17 mouse cellular contexts compared by ENCODE assay signal in the genomic region with DNA sequence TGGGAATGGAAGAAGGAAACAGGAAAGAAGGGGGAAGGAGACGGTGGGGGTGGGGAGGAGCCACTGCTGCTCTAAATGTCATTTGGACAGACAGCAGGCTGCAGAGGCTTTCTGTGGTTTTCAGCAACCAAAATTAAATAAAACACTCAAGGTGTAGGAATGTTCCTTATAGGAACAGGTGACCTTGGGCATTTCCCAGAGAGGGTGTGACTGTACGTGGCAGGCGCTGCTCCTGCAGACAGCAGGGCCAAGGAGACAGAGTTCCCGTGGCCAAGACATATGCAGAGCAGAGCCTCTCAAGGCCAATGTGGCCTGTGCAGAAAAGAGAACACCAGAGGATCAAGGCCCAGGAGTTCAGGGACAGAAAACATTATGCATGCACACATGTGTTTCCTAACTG.
DNase-seq lines count a peak whose midpoint lies in the region; ATAC-seq and TF ChIP-seq lines count a peak whose summit lies in the region.
"Had no signal": no experiment of that assay in that cellular context is flagged by ENCODE, and none has a peak within 500 bp of the region (broad histone marks: within the 10 kb centered on the region; RNA-seq: fewer than 3 reads in every experiment).

No protein-coding gene starts in this region.

- no peak for TF ChIP-seq CTCF in stomach, postnatal 0 days (IDR thresholded peaks at IDR 0.05; ENCODE audit: low read depth)
- no peak for TF ChIP-seq CTCF in forebrain, postnatal 0 days (IDR thresholded peaks at IDR 0.05; ENCODE audit: low read depth)

- H3K27ac ChIP-seq in hindbrain, embryonic 12.5 days = 0 out of 2 replicates have a peak overlapping the region, but pooled peaks have one; percentile 30
- no peak overlapping the region for H3K27ac ChIP-seq in hindbrain, embryonic 11.5 days (ENCODE audit: low read depth, low read length)
- no peak overlapping the region for H3K27ac ChIP-seq in stomach, embryonic 16.5 days (ENCODE audit: low read length)
- no peak overlapping the region for H3K27ac ChIP-seq in stomach, postnatal 0 days (replicated peaks)
- H3K27ac ChIP-seq in forebrain, postnatal 0 days (ENCODE audit: low read depth, low read length) = peak overlapping the region; percentile 71
- H3K27ac ChIP-seq: embryonic facial prominence, embryonic 13.5 days; heart, embryonic 13.5 days; kidney, embryonic 15.5 days; limb, embryonic 10.5 days had no signal

- no peak for ATAC-seq in hindbrain, embryonic 12.5 days (ENCODE audit: low FRiP score)
- no peak for ATAC-seq in hindbrain, embryonic 11.5 days (ENCODE audit: low FRiP score)
- 0 out of 2 replicates have a peak, but pooled peaks have one; percentile 58 for ATAC-seq in stomach, embryonic 16.5 days (ENCODE audit: insufficient read depth, low FRiP score)
- no peak for ATAC-seq in stomach, postnatal 0 days (ENCODE audit: low FRiP score, low TSS enrichment)
- ATAC-seq in forebrain, postnatal 0 days = peak; percentile 28; the same call in 1 of the 2 replicates
- no peak for ATAC-seq in granulocyte monocyte progenitor cell, adult 5-6 weeks (replicated peaks; ENCODE audit: poor library complexity, severe bottlenecking)
- ATAC-seq: intestine, embryonic 16.5 days had no signal

- 73% methylated on average over 4 of the region's 4 CpGs for WGBS in hindbrain, embryonic 12.5 days
- 75% methylated on average over 4 of the region's 4 CpGs for WGBS in hindbrain, embryonic 11.5 days
- WGBS in stomach, embryonic 16.5 days = 59% methylated on average over 4 of the region's 4 CpGs
- 55% methylated on average over 4 of the region's 4 CpGs for whole genome bisulfite sequencing in stomach, postnatal 0 days
- WGBS in forebrain, postnatal 0 days = 56% methylated on average over 4 of the region's 4 CpGs

- no peak overlapping the region for H3K4me3 ChIP-seq in hindbrain, embryonic 12.5 days
- no peak overlapping the region for H3K4me3 ChIP-seq in hindbrain, embryonic 11.5 days (ENCODE audit: low read depth, low read length)
- no peak overlapping the region for H3K4me3 ChIP-seq in stomach, embryonic 16.5 days (replicated peaks; ENCODE audit: low read length)
- no peak overlapping the region for H3K4me3 ChIP-seq in stomach, postnatal 0 days (ENCODE audit: low read depth, low read length)
- no peak overlapping the region for H3K4me3 ChIP-seq in forebrain, postnatal 0 days (ENCODE audit: low read depth, low read length)
- H3K4me3 ChIP-seq: embryonic facial prominence, embryonic 13.5 days; heart, embryonic 13.5 days; kidney, embryonic 15.5 days; limb, embryonic 10.5 days had no signal

- peaks cover 7% of the 10 kb centered on the region; the same call in 1 of the 2 replicates for H3K4me1 ChIP-seq in hindbrain, embryonic 12.5 days
- no peaks in the 10 kb centered on the region for H3K4me1 ChIP-seq in hindbrain, embryonic 11.5 days (replicated peaks; ENCODE audit: control insufficient read depth, insufficient read depth, low read length)
- H3K4me1 ChIP-seq in stomach, embryonic 16.5 days (ENCODE audit: control insufficient read depth, insufficient read depth, low read length) = no peaks in the 10 kb centered on the region
- H3K4me1 ChIP-seq in stomach, postnatal 0 days (replicated peaks; ENCODE audit: control insufficient read depth, insufficient read depth) = no peaks in the 10 kb centered on the region
- peaks cover 10% of the 10 kb centered on the region; the same call in 1 of the 2 replicates for H3K4me1 ChIP-seq in forebrain, postnatal 0 days (ENCODE audit: insufficient read depth)
- H3K4me1 ChIP-seq: embryonic facial prominence, embryonic 13.5 days; heart, embryonic 13.5 days; kidney, embryonic 15.5 days; limb, embryonic 10.5 days had no signal

- no peak overlapping the region for H3K9ac ChIP-seq in hindbrain, embryonic 12.5 days
- H3K9ac ChIP-seq in hindbrain, embryonic 11.5 days (ENCODE audit: low read depth, low read length) = no peak overlapping the region
- no peak overlapping the region for H3K9ac ChIP-seq in stomach, embryonic 16.5 days (ENCODE audit: low read length)
- H3K9ac ChIP-seq in stomach, postnatal 0 days (ENCODE audit: low read length) = no peak overlapping the region
- H3K9ac ChIP-seq in forebrain, postnatal 0 days = no peak overlapping the region
- H3K9ac ChIP-seq: embryonic facial prominence, embryonic 13.5 days; heart, embryonic 13.5 days; kidney, embryonic 15.5 days; lung, embryonic 14.5 days had no signal

- TF ChIP-seq EP300 in stomach, postnatal 0 days (optimal IDR thresholded peaks at IDR 0.05) = no peak

- no peaks in the 10 kb centered on the region for H3K9me3 ChIP-seq in hindbrain, embryonic 12.5 days (replicated peaks)
- no peaks in the 10 kb centered on the region for H3K9me3 ChIP-seq in hindbrain, embryonic 11.5 days (ENCODE audit: control insufficient read depth, low read length)
- no peaks in the 10 kb centered on the region for H3K9me3 ChIP-seq in stomach, embryonic 16.5 days (replicated peaks; ENCODE audit: control insufficient read depth, low read length)
- H3K9me3 ChIP-seq in stomach, postnatal 0 days (ENCODE audit: control insufficient read depth, low read length) = no peaks in the 10 kb centered on the region
- no peaks in the 10 kb centered on the region for H3K9me3 ChIP-seq in forebrain, postnatal 0 days (ENCODE audit: low read length)
- H3K9me3 ChIP-seq: embryonic facial prominence, embryonic 13.5 days; kidney, embryonic 15.5 days; limb, embryonic 10.5 days had no signal

- H3K4me2 ChIP-seq in hindbrain, embryonic 12.5 days (replicated peaks) = no peak overlapping the region
- no peak overlapping the region for H3K4me2 ChIP-seq in hindbrain, embryonic 11.5 days (replicated peaks; ENCODE audit: low read depth, low read length)
- H3K4me2 ChIP-seq in stomach, embryonic 16.5 days (ENCODE audit: low read depth, low read length) = no peak overlapping the region
- H3K4me2 ChIP-seq in stomach, postnatal 0 days (replicated peaks; ENCODE audit: low read depth) = no peak overlapping the region
- no peak overlapping the region for H3K4me2 ChIP-seq in forebrain, postnatal 0 days (ENCODE audit: low read depth)
- H3K4me2 ChIP-seq: embryonic facial prominence, embryonic 13.5 days; heart, embryonic 13.5 days; kidney, embryonic 15.5 days; liver, embryonic 11.5 days; lung, embryonic 14.5 days had no signal

- H3K27me3 ChIP-seq in hindbrain, embryonic 12.5 days = no peaks in the 10 kb centered on the region
- no peaks in the 10 kb centered on the region for H3K27me3 ChIP-seq in hindbrain, embryonic 11.5 days (ENCODE audit: control insufficient read depth, insufficient read depth, low read length)
- no peaks in the 10 kb centered on the region for H3K27me3 ChIP-seq in stomach, embryonic 16.5 days (ENCODE audit: control insufficient read depth, insufficient read depth, low read length)
- H3K27me3 ChIP-seq in stomach, postnatal 0 days (ENCODE audit: control insufficient read depth, insufficient read depth, low read length) = no peaks in the 10 kb centered on the region
- H3K27me3 ChIP-seq in forebrain, postnatal 0 days (ENCODE audit: insufficient read depth, low read length) = no peaks in the 10 kb centered on the region
- H3K27me3 ChIP-seq: embryonic facial prominence, embryonic 13.5 days; heart, embryonic 13.5 days; kidney, embryonic 15.5 days had no signal

- no peak for DNase-seq in hindbrain, embryonic 11.5 days (ENCODE audit: low spot score)
- no peak for DNase-seq in stomach, postnatal 0 days (ENCODE audit: low spot score)
- DNase-seq in forebrain, postnatal 0 days = no peak
- DNase-seq in heart, adult 18-20 months = no peak
- DNase-seq: adrenal gland, postnatal 10 days; heart, postnatal 36 days; layer of hippocampus, postnatal 36 days; lung, embryonic 14.5 days had no signal

- H3K36me3 ChIP-seq in hindbrain, embryonic 12.5 days = no peaks in the 10 kb centered on the region
- no peaks in the 10 kb centered on the region for H3K36me3 ChIP-seq in hindbrain, embryonic 11.5 days (ENCODE audit: control insufficient read depth, insufficient read depth, low read length)
- no peaks in the 10 kb centered on the region for H3K36me3 ChIP-seq in stomach, embryonic 16.5 days (ENCODE audit: control insufficient read depth, insufficient read depth, low read length)
- H3K36me3 ChIP-seq in stomach, postnatal 0 days (ENCODE audit: control insufficient read depth, insufficient read depth, low read length) = no peaks in the 10 kb centered on the region
- H3K36me3 ChIP-seq in forebrain, postnatal 0 days (ENCODE audit: insufficient read depth) = no peaks in the 10 kb centered on the region
- H3K36me3 ChIP-seq: embryonic facial prominence, embryonic 13.5 days; heart, embryonic 13.5 days; kidney, embryonic 15.5 days; limb, embryonic 10.5 days had no signal

Comparison
In these comparisons a context has a peak if more than half of its experiments do, and no peak if none do; other contexts are left out.
1. ATAC-seq: peak in stomach, embryonic 16.5 days (single experiment) and forebrain, postnatal 0 days (single experiment); none in hindbrain, embryonic 12.5 days (single experiment), hindbrain, embryonic 11.5 days (single experiment), stomach, postnatal 0 days (single experiment) and granulocyte monocyte progenitor cell, adult 5-6 weeks (single experiment).
2. H3K27ac ChIP-seq: peak in hindbrain, embryonic 12.5 days (single experiment) and forebrain, postnatal 0 days (single experiment); none in hindbrain, embryonic 11.5 days (single experiment), stomach, embryonic 16.5 days (single experiment) and stomach, postnatal 0 days (single experiment).